Mouse (Mus musculus) heart, postnatal 10 days (tissue): Measurements from ENCODE around the gene Slc29a2. TPM values are rescaled to one million over a fixed set of nuclear protein-coding genes. Genes with fewer than 3 reads are reported as not detected.

Experiments
- DNase-seq, 2 experiments: peaks; one replicate each; pipeline ENCODE4 v3.0.0; 2021
- intact Hi-C: fragments of 180-260 bp; cut with DNase I; formaldehyde crosslinking; loops from one replicate; pipeline ENCODE4 v1.15.1; 2025
- total RNA-seq, 2 experiments: library from RNA; stranded (reverse); gene quantifications; 2 replicates each; pipeline ENCODE4 v1.2.3; 2021

Slc29a2 gene
- total RNA-seq, 2 experiments from 2014 or later = 21.2 to 23.9 TPM

DNA sequence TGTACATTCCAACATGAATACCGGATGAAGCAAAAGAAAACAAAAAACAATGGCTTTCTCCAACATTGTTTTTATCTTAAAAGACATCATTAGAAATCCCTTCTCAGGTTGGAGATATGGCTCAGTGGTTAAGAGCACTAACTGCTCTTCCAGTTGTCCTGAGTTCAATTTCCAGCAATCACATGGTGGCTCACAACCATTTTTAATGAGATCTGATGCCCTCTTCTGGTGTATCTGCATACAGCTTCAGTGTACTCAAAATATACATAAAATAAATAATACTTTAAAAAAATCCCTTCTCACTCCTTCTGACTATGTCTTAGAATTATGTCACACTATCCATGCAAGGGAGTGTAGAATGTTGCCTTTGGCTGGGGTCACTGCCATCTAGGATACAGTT, 55.6 kb downstream of the Slc29a2 start:
- DNase-seq = no peak
- intact Hi-C loops = no loop called here

Other genes starting within 250 kb of the Slc29a2 start
- 10 to 100 TPM; 43.1 to 49.2 TPM for gene Rbm4, start 230.0 kb upstream of the Slc29a2 start, total RNA-seq
- 10 to 100 TPM; 16.8 to 17.8 TPM for gene Gm21992, start 212.2 kb upstream of the Slc29a2 start, total RNA-seq
- gene Rbm14, start 212.2 kb upstream of the Slc29a2 start, total RNA-seq = 10 to 100 TPM; 33.8 to 34.6 TPM
- 10 to 100 TPM; 36.0 to 36.9 TPM for gene Ccs, start 184.5 kb upstream of the Slc29a2 start, total RNA-seq
- gene Ccdc87, start 184.5 kb upstream of the Slc29a2 start, total RNA-seq = not detected
- 10 to 100 TPM; 54.7 to 56.0 TPM for gene Ctsf, start 168.7 kb upstream of the Slc29a2 start, total RNA-seq
- under 1 TPM; 0.37 to 0.53 TPM for gene Actn3, start 146.0 kb upstream of the Slc29a2 start, total RNA-seq
- gene Zdhhc24, start 145.2 kb upstream of the Slc29a2 start, total RNA-seq = 1 to 10 TPM; 4.0 to 5.0 TPM
- 1 to 10 TPM; 5.1 to 5.3 TPM for gene Bbs1, start 117.2 kb upstream of the Slc29a2 start, total RNA-seq
- gene Dpp3, start 95.6 kb upstream of the Slc29a2 start, total RNA-seq = 10 to 100 TPM; 37.4 to 38.2 TPM
- gene Peli3, start 80.7 kb upstream of the Slc29a2 start, total RNA-seq = under 1 TPM; 0.53 to 0.94 TPM
- gene Mrpl11, start 61.7 kb upstream of the Slc29a2 start, total RNA-seq = 10 to 100 TPM; 62.0 to 67.0 TPM
- gene Npas4, start 33.5 kb upstream of the Slc29a2 start, total RNA-seq = under 1 TPM; 0.10 to 0.24 TPM
- gene B4gat1, start 15.0 kb downstream of the Slc29a2 start, total RNA-seq = 10 to 100 TPM; 38.3 to 45.5 TPM
- 1 to 10 TPM; 1.6 to 2.3 TPM for gene AC124502.3, start 15.0 kb downstream of the Slc29a2 start, total RNA-seq
- 10 to 100 TPM; 13.5 to 15.6 TPM for gene Brms1, start 17.5 kb downstream of the Slc29a2 start, total RNA-seq
- gene Rin1, start 26.6 kb downstream of the Slc29a2 start, total RNA-seq = 1 to 10 TPM; 2.1 to 2.4 TPM
- gene Cd248, start 44.2 kb downstream of the Slc29a2 start, total RNA-seq = 10 to 100 TPM; 33.8 to 39.7 TPM
- 1 to 10 TPM; 3.3 to 3.5 TPM for gene Tmem151a, start 61.7 kb downstream of the Slc29a2 start, total RNA-seq
- gene Yif1a, start 64.7 kb downstream of the Slc29a2 start, total RNA-seq = 10 to 100 TPM; 72.8 to 78.3 TPM
- gene Cnih2, start 74.7 kb downstream of the Slc29a2 start, total RNA-seq = under 1 TPM; 0.57 to 0.82 TPM
- 100 to 1,000 TPM; 193 to 204 TPM for gene Rab1b, start 83.2 kb downstream of the Slc29a2 start, total RNA-seq
- gene Klc2, start 94.7 kb downstream of the Slc29a2 start, total RNA-seq = 10 to 100 TPM; 38.8 to 42.8 TPM
- 10 to 100 TPM; 24.5 to 27.8 TPM for gene Pacs1, start 249.3 kb downstream of the Slc29a2 start, total RNA-seq